Mouse (Mus musculus) liver, adult 2 months (tissue): Measurements from ENCODE around the gene Prnd.

Source experiments
- CTCF ChIP-seq: fragments of 200-500 bp; IDR thresholded peaks from 2 replicates; pipeline ENCODE4 v1.5.1; 2011; ENCODE audit warnings: low read depth, low read length, control low read depth
- POLR2A ChIP-seq: fragments of 200-500 bp; IDR thresholded peaks from 2 replicates; pipeline ENCODE4 v1.6.1; 2011; ENCODE audit warnings: low read length, control low read depth; ENCODE audit not compliant: insufficient read depth; ENCODE audit errors: extremely low read depth

GRCm38 (mm10) chr2:131948916-131949639 lies 1.6 kb upstream of the Prnd start:
- TF ChIP-seq POLR2A (no peak), CTCF (no peak)
